Mouse (Mus musculus) gastrocnemius, postnatal 14 days (tissue): ENCODE measurements around the gene Gatb. TPM values are rescaled to one million over a fixed set of nuclear protein-coding genes. Genes with fewer than 3 reads are reported as not detected.
A peak's percentile ranks its signal among the peaks of the same experiment; 100 is the strongest.
"Not testable (repeated sequence)": the region's sequence is repeated elsewhere in the genome, so short reads cannot be mapped to it uniquely, and the experiment has no call there.

ENCODE experiments used
- DNase-seq: peaks from one replicate; pipeline ENCODE4 v3.0.0; 2021; ENCODE audit warnings: mixed read lengths
- intact Hi-C: fragments of 180-260 bp; cut with DNase I; formaldehyde crosslinking; loops from one replicate; pipeline ENCODE4 v1.15.1; 2025; ENCODE audit warnings: low total_unique reads
- long read RNA-seq, 2 experiments: library from polyadenylated mRNA; stranded (forward); transcript quantifications; one replicate each; pipeline ENCODE4 v2.0.0; 2021
- total RNA-seq, 2 experiments: library from RNA; stranded (reverse); gene quantifications; 2 replicates each; pipeline ENCODE4 v1.2.3; 2021

Gatb gene
- total RNA-seq: 10 to 100 TPM; 17.7 to 19.2 TPM
- long read RNA-seq, experiment 1, transcript Gatb-204 (13 exons, 3,469 nt): major isoform, 48 of 52 reads
- long read RNA-seq, experiment 1, partial matches to known transcripts: 0 of 52 reads
- long read RNA-seq, experiment 1, other reads (novel, unspliced or antisense): 4 of 52 reads
- long read RNA-seq, experiment 2, transcript Gatb-204 (13 exons, 3,469 nt): major isoform, 33 of 39 reads
- long read RNA-seq, experiment 2, partial matches to known transcripts: 0 of 39 reads
- long read RNA-seq, experiment 2, other reads (novel, unspliced or antisense): 6 of 39 reads

- peak; percentile 99 for DNase-seq
- intact Hi-C loops: loop anchor here (5.0 kb wide), 1 partner anchor 657 kb away; no protein-coding TSS in a partner anchor
Measured at GRCm38 (mm10) chr3:85573864-85574830, at the start of gene Gatb. TSS of gene Gatb (plus strand) at chr3:85574119.

GRCm38 (mm10) chr3:85530601-85531161 lies 43.2 kb upstream of the Gatb start:
- DNase-seq: no peak

GRCm38 (mm10) chr3:85532376-85532775 lies 41.5 kb upstream of the Gatb start:
- no peak for DNase-seq
- intact Hi-C loops: no loop called here

More at GRCm38 (mm10) chr3:85530601-85531161, 43.2 kb upstream of the Gatb start:
- intact Hi-C loops: no loop called here

- DNase-seq: no peak
- intact Hi-C loops: no loop called here
Measured at GRCm38 (mm10) chr3:85535042-85535441, 38.9 kb upstream of the Gatb start.

- no peak for DNase-seq
- intact Hi-C loops: no loop called here
Measured at GRCm38 (mm10) chr3:85535621-85536520, 38.0 kb upstream of the Gatb start.

GRCm38 (mm10) chr3:85542765-85543164 lies 31.2 kb upstream of the Gatb start:
- DNase-seq: no peak
- intact Hi-C loops: no loop called here

GRCm38 (mm10) chr3:85543652-85544051 lies 30.3 kb upstream of the Gatb start:
- DNase-seq: no peak
- intact Hi-C loops: no loop called here

- intact Hi-C loops: no loop called here
- no peak for DNase-seq
Measured at GRCm38 (mm10) chr3:85550312-85550711, 23.6 kb upstream of the Gatb start.

- intact Hi-C loops: no loop called here
- DNase-seq: no peak
Measured at GRCm38 (mm10) chr3:85551352-85551751, 22.6 kb upstream of the Gatb start.

GRCm38 (mm10) chr3:85553731-85554277 lies 20.1 kb upstream of the Gatb start:
- intact Hi-C loops: no loop called here
- no peak for DNase-seq

- no peak for DNase-seq
- intact Hi-C loops: no loop called here
Measured at GRCm38 (mm10) chr3:85564603-85565002, 9.3 kb upstream of the Gatb start.

- peak; percentile 43 for DNase-seq
- intact Hi-C loops: loop anchor here (5.0 kb wide), 1 partner anchor 654 kb away; no protein-coding TSS in a partner anchor
Measured at GRCm38 (mm10) chr3:85571276-85571675, 2.6 kb upstream of the Gatb start.

GRCm38 (mm10) chr3:85572502-85572901 lies 1.4 kb upstream of the Gatb start:
- intact Hi-C loops: loop anchor here (5.0 kb wide), 1 partner anchor 655 kb away; no protein-coding TSS in a partner anchor
- not testable (repeated sequence) for DNase-seq

GRCm38 (mm10) chr3:85573216-85573863 lies 579 bp upstream of the Gatb start:
- intact Hi-C loops: loop anchor here (5.0 kb wide), 1 partner anchor 656 kb away; no protein-coding TSS in a partner anchor
- DNase-seq: no peak

GRCm38 (mm10) chr3:85582726-85583125 lies 8.8 kb downstream of the Gatb start:
- DNase-seq: no peak
- intact Hi-C loops: no loop called here

GRCm38 (mm10) chr3:85583194-85583593 lies 9.3 kb downstream of the Gatb start:
- intact Hi-C loops: no loop called here
- DNase-seq: no peak

- DNase-seq: no peak
- intact Hi-C loops: no loop called here
Measured at GRCm38 (mm10) chr3:85584966-85585365, 11.0 kb downstream of the Gatb start.

- no peak for DNase-seq
- intact Hi-C loops: loop anchor here (2.0 kb wide), 1 partner anchor 76 kb away; no protein-coding TSS in a partner anchor
Measured at GRCm38 (mm10) chr3:85588701-85589100, 14.8 kb downstream of the Gatb start.
